Mouse (Mus musculus) limb, embryonic 14.5 days (tissue): Measurements from ENCODE around the gene Zwilch. TPM values are rescaled to one million over a fixed set of nuclear protein-coding genes. Genes with fewer than 3 reads are reported as not detected.
"Not testable (repeated sequence)": the region's sequence is repeated elsewhere in the genome, so short reads cannot be mapped to it uniquely, and the experiment has no call there.

ENCODE experiments used
- ATAC-seq: fragments of 200-750 bp; cut with Nextera tagmentation; 2 replicates; pipeline ENCODE4 v1.8.0; 2017; ENCODE audit warnings: low read depth, moderate number of reproducible peaks, moderate TSS enrichment; ENCODE audit not compliant: low FRiP score
- DNase-seq: peaks from one replicate; pipeline ENCODE4 v3.0.0-alpha.2; 2015; ENCODE audit warnings: low spot score
- H3K27ac ChIP-seq: fragments of 300-500 bp; sonication (generic); replicated peaks from 2 replicates; pipeline ENCODE4 v1.5.1; 2014; ENCODE audit warnings: low read depth, mild to moderate bottlenecking, low read length, moderate library complexity, mixed read lengths
- H3K27me3 ChIP-seq: fragments of 300-500 bp; sonication (generic); 2 replicates; pipeline ENCODE4 v1.6.1; 2014; ENCODE audit warnings: low read length, mixed read lengths; ENCODE audit not compliant: control insufficient read depth, insufficient read depth
- H3K36me3 ChIP-seq: fragments of 300-500 bp; sonication (generic); 2 replicates; pipeline ENCODE4 v1.6.1; 2014; ENCODE audit warnings: mild to moderate bottlenecking, low read length, moderate library complexity, mixed read lengths; ENCODE audit not compliant: control insufficient read depth, insufficient read depth
- H3K4me1 ChIP-seq: fragments of 300-500 bp; sonication (generic); 2 replicates; pipeline ENCODE4 v1.6.1; 2014; ENCODE audit warnings: antibody characterized with exemption, low read length, mixed read lengths; ENCODE audit not compliant: control insufficient read depth, insufficient read depth
- H3K4me2 ChIP-seq: fragments of 300-500 bp; sonication (generic); replicated peaks from 2 replicates; pipeline ENCODE4 v1.6.1; 2014; ENCODE audit warnings: low read depth, mild to moderate bottlenecking, low read length, moderate library complexity; ENCODE audit not compliant: severe bottlenecking
- H3K4me3 ChIP-seq: fragments of 300-500 bp; sonication (generic); replicated peaks from 2 replicates; pipeline ENCODE4 v1.5.1; 2014; ENCODE audit warnings: low read length
- H3K9ac ChIP-seq: fragments of 300-500 bp; sonication (generic); 2 replicates; pipeline ENCODE4 v1.6.1; 2014; ENCODE audit warnings: mild to moderate bottlenecking, low read depth, low read length, moderate library complexity; ENCODE audit not compliant: severe bottlenecking
- H3K9me3 ChIP-seq: fragments of 300-500 bp; sonication (generic); 2 replicates; pipeline ENCODE4 v1.6.1; 2016; ENCODE audit warnings: low read length; ENCODE audit not compliant: control insufficient read depth
- POLR2A ChIP-seq: fragments of 200-500 bp; IDR thresholded peaks from 2 replicates; pipeline ENCODE4 v1.8.0; 2012; ENCODE audit warnings: inconsistent platforms, mild to moderate bottlenecking, moderate library complexity, borderline replicate concordance; ENCODE audit not compliant: insufficient read depth, insufficient read length; ENCODE audit errors: extremely low read depth
- WGBS: fragments of 180-500 bp; shearing (Covaris S2); extraction: QIAGEN DNeasy Blood & Tissue Kit; methylation state at CpG from one replicate; pipeline ENCODE4 v1.1.7; 2014; 5-methylcytosine and 5-hydroxymethylcytosine counted together
- polyA plus RNA-seq, 2 experiments: library from polyadenylated mRNA; depleted of rRNA in 1 of 2; stranded (reverse) in 1 of 2; unstranded in 1 of 2; fragments of >200 nt; fragmentation: Nextera tagmentation in 1 of 2; extraction: Ambion mirVana in 1 of 2; gene quantifications; 2 replicates each; pipeline versions ENCODE4 v1.2.1 to v1.2.3; 2012 to 2014

The Zwilch gene
- polyA plus RNA-seq, 2 experiments, result 16.4 to 53.4 TPM

- no peak overlapping the region for H3K27ac ChIP-seq
- WGBS, result 91% methylated on average over 3 of the region's 3 CpGs
- no peaks in the 10 kb centered on the region for H3K27me3 ChIP-seq
- ATAC-seq, result no peak
- DNase-seq, result no peak
- H3K9ac ChIP-seq, result no peak overlapping the region
- H3K4me2 ChIP-seq, result no peak overlapping the region
- no peak for TF ChIP-seq POLR2A
- H3K4me1 ChIP-seq, result no peaks in the 10 kb centered on the region
- peaks cover 66% of the 10 kb centered on the region for H3K36me3 ChIP-seq
- no peaks in the 10 kb centered on the region for H3K9me3 ChIP-seq
- H3K4me3 ChIP-seq, result no peak overlapping the region
These were observed 34.7 kb upstream of the Zwilch start for GRCm38 (mm10) chr9:64207509-64208084.

GRCm38 (mm10) chr9:64202866-64203265 lies 30.0 kb upstream of the Zwilch start:
- H3K4me1 ChIP-seq, result no peaks in the 10 kb centered on the region
- no peak overlapping the region for H3K4me2 ChIP-seq
- H3K36me3 ChIP-seq, result peaks cover 46% of the 10 kb centered on the region
- DNase-seq, result no peak
- no peaks in the 10 kb centered on the region for H3K27me3 ChIP-seq
- no peak overlapping the region for H3K9ac ChIP-seq
- ATAC-seq, result no peak
- no peak overlapping the region for H3K4me3 ChIP-seq
- H3K9me3 ChIP-seq, result no peaks in the 10 kb centered on the region
- H3K27ac ChIP-seq, result no peak overlapping the region
- TF ChIP-seq POLR2A, result no peak

- TF ChIP-seq POLR2A, result no peak
- H3K4me1 ChIP-seq, result no peaks in the 10 kb centered on the region
- no peak overlapping the region for H3K4me3 ChIP-seq
- no peak overlapping the region for H3K9ac ChIP-seq
- no peak overlapping the region for H3K4me2 ChIP-seq
- peaks cover 46% of the 10 kb centered on the region for H3K36me3 ChIP-seq
- no peaks in the 10 kb centered on the region for H3K9me3 ChIP-seq
- DNase-seq, result no peak
- no peaks in the 10 kb centered on the region for H3K27me3 ChIP-seq
- no peak overlapping the region for H3K27ac ChIP-seq
- ATAC-seq, result no peak
These were observed 29.4 kb upstream of the Zwilch start for GRCm38 (mm10) chr9:64202331-64202730.

GRCm38 (mm10) chr9:64199897-64200296 lies 27.0 kb upstream of the Zwilch start:
- H3K4me3 ChIP-seq, result no peak overlapping the region
- no peaks in the 10 kb centered on the region for H3K9me3 ChIP-seq
- H3K27ac ChIP-seq, result no peak overlapping the region
- DNase-seq (no peak), ATAC-seq (no peak)
- TF ChIP-seq POLR2A, result no peak
- no peaks in the 10 kb centered on the region for H3K27me3 ChIP-seq
- H3K9ac ChIP-seq, result no peak overlapping the region
- H3K4me2 ChIP-seq, result no peak overlapping the region
- WGBS, result 66% methylated on average over 2 of the region's 2 CpGs
- H3K4me1 ChIP-seq, result no peaks in the 10 kb centered on the region
- peaks cover 47% of the 10 kb centered on the region for H3K36me3 ChIP-seq

- ATAC-seq, H3K27me3 ChIP-seq, H3K27ac ChIP-seq, H3K4me3 ChIP-seq, H3K9ac ChIP-seq, H3K9me3 ChIP-seq, DNase-seq, H3K4me1 ChIP-seq, H3K4me2 ChIP-seq: not testable (repeated sequence)
- 92% methylated on average over 7 of the region's 7 CpGs for WGBS
- H3K36me3 ChIP-seq, result peaks cover 42% of the 10 kb centered on the region
These were observed 26.0 kb upstream of the Zwilch start for GRCm38 (mm10) chr9:64198763-64199418.
